Mouse (Mus musculus) lung, postnatal 25 days (tissue): ENCODE measurements around the gene Inpp5a.
A peak's percentile ranks its signal among the peaks of the same experiment; 100 is the strongest.
"Not testable (repeated sequence)": the region's sequence is repeated elsewhere in the genome, so short reads cannot be mapped to it uniquely, and the experiment has no call there.

ENCODE experiments used
- DNase-seq: peaks from one replicate; pipeline ENCODE4 v3.0.0; 2022; ENCODE audit warnings: low spot score

Inpp5a gene

GRCm38 (mm10) chr7:139400926-139401325 lies 12.0 kb downstream of the Inpp5a start:
- no peak for DNase-seq

DNA sequence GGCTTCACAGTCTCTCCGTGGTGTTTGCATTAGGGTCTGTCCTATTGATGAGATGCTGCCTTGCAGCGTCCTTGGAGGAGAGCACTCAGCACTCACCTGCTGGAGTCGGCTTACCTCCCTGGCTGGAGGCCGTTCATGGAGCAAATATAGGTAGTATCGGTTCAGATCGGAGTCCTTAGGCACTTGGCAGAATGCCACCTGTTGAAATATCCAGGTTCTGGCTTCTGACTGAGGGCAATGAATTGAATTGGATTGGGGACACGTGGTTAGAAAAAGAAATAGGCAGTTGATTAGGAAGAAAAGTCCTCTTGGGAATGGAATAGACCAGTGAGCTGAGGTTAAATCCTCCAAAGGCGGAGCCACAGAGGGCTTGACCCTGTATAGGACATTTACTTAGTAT lies 12.9 kb downstream of the Inpp5a start:
- DNase-seq, result no peak

DNA sequence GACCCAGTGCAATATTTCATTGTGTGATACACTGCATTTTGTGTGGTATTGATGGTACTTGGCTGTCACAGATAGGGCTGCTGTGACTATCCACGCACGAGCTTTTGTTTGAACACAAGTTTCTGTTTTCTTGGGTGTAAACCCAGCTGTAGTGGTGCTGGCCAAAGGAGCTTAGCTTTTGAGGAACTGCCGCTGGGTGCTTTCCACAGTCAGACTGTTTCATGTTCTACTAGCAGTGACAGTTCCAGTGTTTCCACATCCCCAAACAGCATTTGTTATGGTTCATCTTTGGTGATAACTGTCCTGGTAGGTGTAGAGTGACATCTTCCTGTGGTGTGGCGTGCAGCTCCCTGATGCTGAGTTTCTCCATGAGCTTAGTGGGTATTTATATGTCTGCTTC lies 13.8 kb downstream of the Inpp5a start:
- DNase-seq, result no peak

DNA sequence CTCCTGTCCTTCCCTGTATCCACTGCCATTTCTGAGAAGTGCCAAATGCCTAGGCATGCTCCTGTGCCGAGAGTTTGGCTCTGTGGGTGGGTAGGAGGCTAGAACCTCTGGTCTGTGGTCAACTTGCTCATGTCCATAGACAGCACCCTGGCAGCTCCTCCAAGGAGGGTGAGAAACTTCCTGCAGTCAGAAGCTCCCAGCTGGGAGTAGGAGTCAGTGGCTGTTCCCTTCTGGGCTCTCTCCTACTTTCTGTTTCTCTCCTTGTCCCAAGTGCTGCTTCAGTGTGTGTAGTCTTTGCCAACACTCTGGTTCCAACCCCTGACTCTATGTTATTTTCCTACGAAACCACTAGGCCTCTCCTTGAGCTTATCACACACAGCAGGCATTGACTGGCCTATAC lies 17.7 kb downstream of the Inpp5a start:
- DNase-seq, result no peak

DNA sequence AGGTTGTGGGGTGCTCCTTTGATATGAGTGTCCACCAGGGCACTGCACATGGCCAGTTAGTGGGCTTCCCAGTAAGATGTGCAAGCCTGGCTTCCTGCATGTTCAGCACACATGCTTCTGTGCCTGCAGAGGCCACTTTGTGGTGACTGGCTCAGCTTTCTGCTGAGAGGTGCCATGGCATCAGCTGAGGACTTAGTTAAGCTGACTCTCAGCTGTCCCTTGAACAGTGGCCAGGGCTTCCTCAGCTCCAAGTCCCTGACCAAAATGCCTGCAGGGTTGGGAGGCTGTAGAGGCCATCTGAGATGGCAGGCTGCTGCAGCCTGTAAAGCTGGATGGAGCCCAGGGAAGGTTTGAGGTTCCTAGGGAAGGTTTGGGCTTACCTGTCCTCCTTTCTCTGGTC lies 19.1 kb downstream of the Inpp5a start:
- no peak for DNase-seq

DNA sequence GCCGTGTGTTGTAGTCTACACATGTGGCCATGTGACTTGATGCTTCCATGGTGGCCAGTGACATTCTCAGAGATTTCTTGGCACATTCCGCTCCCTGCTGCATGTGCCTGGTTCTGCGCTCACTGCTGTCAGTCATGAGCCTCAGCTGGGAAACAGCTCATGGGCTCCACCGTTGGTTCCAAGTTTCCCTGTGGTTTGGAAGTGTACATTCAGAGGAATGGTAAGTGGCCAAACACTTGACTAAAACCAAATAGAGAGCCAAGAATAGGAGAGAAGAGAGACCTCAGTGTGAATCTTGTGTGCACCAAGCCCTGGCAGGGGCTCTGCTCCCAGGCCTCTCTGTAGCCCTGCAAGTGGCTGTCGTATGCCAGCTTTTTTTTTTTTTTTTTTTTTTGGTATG lies 21.0 kb downstream of the Inpp5a start:
- peak; percentile 51 for DNase-seq

- DNase-seq, result peak; percentile 74
These were observed 23.5 kb downstream of the Inpp5a start for GRCm38 (mm10) chr7:139412223-139412950.

DNA sequence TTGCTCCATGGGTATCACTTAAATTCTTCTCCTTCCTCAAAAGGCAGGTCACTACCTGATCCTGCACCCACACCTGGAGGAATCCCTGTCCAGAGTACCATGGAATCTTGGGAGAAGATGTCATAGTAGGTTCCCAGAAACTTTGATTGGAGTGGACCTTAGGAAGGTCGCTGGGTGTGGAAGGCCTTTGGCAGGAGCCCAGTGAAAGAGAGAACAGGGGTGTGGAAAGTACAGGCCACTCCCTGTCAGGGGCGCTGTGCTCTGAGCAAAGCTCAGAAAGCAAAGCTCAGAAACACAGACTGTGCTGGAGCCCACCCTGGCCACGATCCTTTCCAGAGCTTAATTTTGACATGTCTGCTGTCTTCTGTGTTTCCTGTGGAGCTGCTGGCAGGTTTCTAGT lies 24.5 kb downstream of the Inpp5a start:
- no peak for DNase-seq

- DNase-seq, result no peak
These were observed 26.8 kb downstream of the Inpp5a start for GRCm38 (mm10) chr7:139415616-139416225.

DNA sequence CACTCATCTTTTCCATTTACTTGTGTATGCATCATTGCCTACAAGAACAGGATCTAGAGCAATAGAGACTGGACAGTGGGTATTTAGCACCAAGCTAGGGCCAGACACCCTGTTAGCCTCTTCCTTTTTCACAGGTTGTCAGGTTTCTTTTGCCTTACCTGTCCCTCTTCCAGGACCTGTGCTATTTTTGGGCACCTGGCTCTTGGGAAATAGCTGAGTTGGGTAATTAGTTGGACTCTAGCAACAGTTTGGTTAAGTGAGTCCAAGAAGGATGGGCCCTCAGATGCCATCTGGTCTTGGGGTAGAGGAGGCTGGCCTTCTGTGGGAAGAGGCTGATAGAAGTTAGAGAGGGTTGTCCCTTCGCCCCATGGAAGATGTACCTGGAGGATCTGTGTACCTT lies 29.5 kb downstream of the Inpp5a start:
- no peak for DNase-seq

- DNase-seq, result no peak
These were observed 33.9 kb downstream of the Inpp5a start for GRCm38 (mm10) chr7:139422827-139423226.

DNA sequence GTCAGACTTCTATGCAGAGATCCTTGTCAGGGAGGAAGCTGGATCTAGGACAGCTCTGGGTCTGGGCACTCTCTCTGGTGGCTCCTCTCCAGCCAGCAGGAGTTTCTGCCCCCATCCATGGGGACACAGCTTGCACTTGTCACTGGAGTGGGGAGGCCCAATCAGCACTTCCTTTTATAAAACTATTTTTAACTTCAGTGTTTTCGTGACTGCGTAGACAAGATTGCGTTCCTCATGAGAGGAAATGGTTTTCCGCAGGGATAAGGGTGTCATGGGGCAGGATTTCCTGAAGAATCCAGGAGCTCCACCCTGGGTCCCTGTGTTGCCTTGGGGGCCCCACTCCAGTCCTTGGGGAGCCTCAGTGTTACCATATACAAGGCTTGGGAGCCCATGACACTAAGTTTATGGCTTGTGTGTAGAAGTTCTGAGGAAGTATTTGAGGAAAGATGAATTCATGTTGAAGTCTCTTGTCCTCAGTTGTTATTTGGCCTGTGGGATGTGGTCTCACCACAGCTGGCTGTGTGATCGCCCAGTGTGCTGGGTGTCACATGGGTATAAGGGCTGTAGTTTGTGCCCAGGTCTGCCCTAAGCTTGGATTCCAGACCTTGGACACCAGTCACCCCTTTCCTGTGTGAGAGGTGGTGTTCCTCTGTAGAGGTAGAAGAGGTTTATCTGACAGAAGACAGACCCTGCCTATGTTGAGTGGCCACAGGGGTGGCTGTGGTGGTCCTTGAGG lies 45.4 kb downstream of the Inpp5a start:
- peak; percentile 87 for DNase-seq

GRCm38 (mm10) chr7:139434931-139435330 lies 46.0 kb downstream of the Inpp5a start:
- DNase-seq, result not testable (repeated sequence)

GRCm38 (mm10) chr7:139435749-139436148 lies 46.8 kb downstream of the Inpp5a start:
- DNase-seq, result no peak

DNA sequence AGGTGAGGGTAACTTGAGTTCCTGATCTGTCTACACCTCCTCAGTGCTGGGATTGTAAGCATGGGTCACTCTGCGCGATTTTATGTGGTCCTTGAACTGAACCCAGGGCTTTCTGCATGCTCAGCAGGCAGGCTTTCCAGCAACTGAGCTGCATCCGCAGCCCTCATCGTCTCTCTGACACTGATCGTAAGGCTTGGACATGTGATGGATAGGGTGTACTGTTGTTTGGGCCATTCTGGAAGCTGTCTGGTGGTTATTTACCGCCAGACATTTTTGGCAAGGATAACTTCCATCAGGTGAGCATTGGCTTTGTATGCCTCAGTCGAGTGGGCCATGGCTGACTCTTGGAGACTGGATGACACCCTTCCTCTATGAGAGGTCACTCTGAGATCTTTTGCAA lies 48.0 kb downstream of the Inpp5a start:
- DNase-seq, result no peak

- DNase-seq, result no peak
These were observed 48.6 kb downstream of the Inpp5a start for GRCm38 (mm10) chr7:139437471-139437870.

- DNase-seq, result peak; percentile 38
These were observed 49.2 kb downstream of the Inpp5a start for GRCm38 (mm10) chr7:139437926-139438600.

GRCm38 (mm10) chr7:139438601-139438945 lies 49.7 kb downstream of the Inpp5a start:
- DNase-seq, result no peak

DNA sequence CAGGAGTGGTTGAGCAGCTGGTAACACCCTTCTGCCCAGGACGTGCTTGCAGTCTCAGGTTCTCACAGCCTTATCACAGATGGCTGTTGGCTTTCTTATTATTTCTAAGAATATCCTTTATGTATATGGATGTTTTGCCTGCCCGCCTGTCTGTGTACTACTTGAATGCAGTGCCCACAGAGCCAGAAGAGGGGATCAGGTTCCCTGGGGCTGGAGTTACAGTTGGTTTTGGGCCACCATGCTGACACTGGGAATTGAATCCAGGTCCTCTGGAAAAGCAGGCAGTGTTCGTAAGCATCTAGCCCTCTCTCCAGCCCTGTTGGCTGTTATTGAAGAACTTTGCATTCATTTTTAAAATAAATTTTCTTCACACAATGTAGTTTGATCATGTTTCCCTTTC lies 50.1 kb downstream of the Inpp5a start:
- no peak for DNase-seq

GRCm38 (mm10) chr7:139439922-139440895 lies 51.3 kb downstream of the Inpp5a start:
- DNase-seq, result peak; percentile 44

GRCm38 (mm10) chr7:139441022-139441421 lies 52.1 kb downstream of the Inpp5a start:
- DNase-seq, result no peak
